Mouse (Mus musculus): Measurements from ENCODE around the gene Nck2.

DNA sequence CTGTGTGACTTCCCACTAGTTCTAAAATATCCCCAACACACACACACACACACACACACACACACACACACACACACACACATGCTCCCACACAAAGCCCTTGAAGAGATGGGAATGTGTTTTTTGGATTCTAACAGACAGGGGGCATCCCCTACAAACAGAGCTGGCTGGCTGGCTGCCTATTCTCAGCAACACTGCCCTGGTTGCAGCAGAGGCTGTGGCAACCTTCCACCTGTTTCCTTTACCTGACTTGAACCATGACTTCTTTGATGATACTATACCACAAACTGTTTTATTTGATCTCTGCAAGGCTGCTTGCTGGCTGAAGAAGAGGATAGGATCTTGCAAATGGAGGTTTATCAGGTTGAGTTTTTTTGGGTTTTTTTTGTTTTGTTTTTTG lies 41.0 kb upstream of the Nck2 start:
- TF ChIP-seq CTCF (IDR thresholded peaks at IDR 0.05; ENCODE audit: borderline replicate concordance, insufficient read depth, low read depth, low read length) = no peak
- TF ChIP-seq POLR2A (IDR thresholded peaks at IDR 0.05; ENCODE audit: borderline replicate concordance, insufficient read depth, low read length) = no peak
